8 mouse cellular contexts compared by ENCODE assay signal in the genomic region with DNA sequence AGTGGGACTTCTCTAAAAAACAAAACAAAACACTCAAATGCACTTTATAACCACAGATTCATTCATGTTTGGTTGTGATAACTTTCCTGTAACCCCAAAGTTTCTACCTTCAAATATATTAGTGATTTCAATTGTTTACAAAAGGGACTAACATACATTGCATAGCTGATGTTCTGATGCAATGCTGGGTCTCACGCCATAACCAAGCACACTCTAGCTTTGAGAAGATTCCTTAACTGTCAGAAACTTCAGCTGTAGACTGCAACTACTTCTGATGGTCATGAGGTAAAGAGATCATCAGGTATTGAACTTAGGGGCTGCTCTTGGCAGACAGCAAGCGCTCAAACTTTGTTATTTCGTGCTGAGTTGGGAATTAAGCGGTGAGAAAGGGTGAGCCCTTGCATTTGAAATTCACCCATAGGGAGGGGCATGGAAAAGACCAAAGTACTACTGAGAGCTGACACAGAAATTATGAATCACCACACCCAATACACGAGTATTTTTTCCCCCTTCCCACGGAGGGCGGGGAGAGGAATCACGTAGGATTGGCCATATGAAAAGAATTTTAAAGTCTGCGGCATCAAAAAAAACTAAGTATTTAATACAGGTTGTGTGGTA. TPM values are rescaled to one million over a fixed set of nuclear protein-coding genes. Genes with fewer than 3 reads are reported as not detected.
A peak's percentile ranks its signal among the peaks of the same experiment; 100 is the strongest.
DNase-seq lines count a peak whose midpoint lies in the region; ATAC-seq lines count a peak whose summit lies in the region.

No protein-coding gene starts in this region.

- no peak for ATAC-seq in forebrain, embryonic 16.5 days
- no peak for ATAC-seq in liver, embryonic 15.5 days (ENCODE audit: insufficient read depth)
- ATAC-seq in CD4-positive, CD25-positive, alpha-beta regulatory T cell, adult 4 months, result no peak

- 18% methylated on average over 9 of the region's 9 CpGs for WGBS in forebrain, embryonic 16.5 days
- WGBS in liver, embryonic 15.5 days (ENCODE audit: insufficient replicate concordance), result 13% methylated on average over 9 of the region's 9 CpGs

- H3K9me3 ChIP-seq in forebrain, embryonic 16.5 days (ENCODE audit: control insufficient read depth, low read length), result no peaks in the 10 kb centered on the region
- H3K9me3 ChIP-seq in liver, embryonic 15.5 days (replicated peaks), result no peaks in the 10 kb centered on the region

- H3K4me1 ChIP-seq in forebrain, embryonic 16.5 days (replicated peaks; ENCODE audit: control insufficient read depth, insufficient read depth, low read length), result peaks cover 9% of the 10 kb centered on the region
- H3K4me1 ChIP-seq in liver, embryonic 15.5 days (replicated peaks), result peaks cover 53% of the 10 kb centered on the region

- H3K9ac ChIP-seq in forebrain, embryonic 16.5 days (replicated peaks; ENCODE audit: low read depth, low read length), result peak overlapping the region; percentile 94
- H3K9ac ChIP-seq in liver, embryonic 15.5 days, result peak overlapping the region; percentile 96

- peak overlapping the region; percentile 66 for H3K4me2 ChIP-seq in forebrain, embryonic 16.5 days (ENCODE audit: low read length)
- H3K4me2 ChIP-seq in liver, embryonic 15.5 days, result peak overlapping the region; percentile 79

- no peak overlapping the region for H3K27ac ChIP-seq in forebrain, embryonic 16.5 days (ENCODE audit: low read length)
- H3K27ac ChIP-seq in liver, embryonic 15.5 days (replicated peaks), result peak overlapping the region; percentile 87

- peak; percentile 16 for DNase-seq in embryo, embryonic 10.5 days (ENCODE audit: low spot score)
- DNase-seq in embryo, embryonic 10 days (ENCODE audit: low spot score), result no peak
- peak; percentile 63 for DNase-seq in A20 (ENCODE audit: low read depth, low spot score)
- no peak for DNase-seq in frontal cortex, postnatal 10 days (ENCODE audit: low spot score in 2 of 2)
- no peak for DNase-seq in urinary bladder, postnatal 36 days (ENCODE audit: low spot score in 2 of 2)

- H3K36me3 ChIP-seq in forebrain, embryonic 16.5 days (ENCODE audit: control insufficient read depth, insufficient read depth), result no peaks in the 10 kb centered on the region
- 0 out of 2 replicates have a peak, but pooled peaks cover 17% of the 10 kb centered on the region for H3K36me3 ChIP-seq in liver, embryonic 15.5 days (replicated peaks)

- H3K27me3 ChIP-seq in forebrain, embryonic 16.5 days (replicated peaks; ENCODE audit: control insufficient read depth, insufficient read depth, low read length), result no peaks in the 10 kb centered on the region
- no peaks in the 10 kb centered on the region for H3K27me3 ChIP-seq in liver, embryonic 15.5 days

- H3K4me3 ChIP-seq in forebrain, embryonic 16.5 days (replicated peaks; ENCODE audit: low read length), result peak overlapping the region; percentile 71
- H3K4me3 ChIP-seq in liver, embryonic 15.5 days (replicated peaks), result peak overlapping the region; percentile 94

RNA-seq across cellular contexts. Expression of a gene that starts 1.1 kb away (rescaled TPM):
- polyA plus RNA-seq in forebrain, embryonic 16.5 days (2015; fragmentation: Nextera tagmentation; extraction: Ambion mirVana), result 99.9 and 101 TPM in 2 replicates
- 23.4 and 26.0 TPM in 2 replicates for polyA plus RNA-seq in liver, embryonic 15.5 days (2015; fragmentation: Nextera tagmentation; extraction: Ambion mirVana)
- polyA plus RNA-seq in CD4-positive, CD25-positive, alpha-beta regulatory T cell, adult 4 months (2017; shearing (Covaris generic)), result 10 to 100 TPM; 43.0 TPM

RNA-seq across cellular contexts. Expression of a gene that starts 6.1 kb away (rescaled TPM):
- 116 and 130 TPM in 2 replicates for polyA plus RNA-seq in forebrain, embryonic 16.5 days (2015; fragmentation: Nextera tagmentation; extraction: Ambion mirVana)
- 33.5 and 34.6 TPM in 2 replicates for polyA plus RNA-seq in liver, embryonic 15.5 days (2015; fragmentation: Nextera tagmentation; extraction: Ambion mirVana)
- polyA plus RNA-seq in CD4-positive, CD25-positive, alpha-beta regulatory T cell, adult 4 months (2017; shearing (Covaris generic)), result 100 to 1,000 TPM; 189 to 278 TPM

RNA-seq across cellular contexts. Expression of a gene that starts 25.4 kb away (rescaled TPM):
- 35.0 and 43.2 TPM in 2 replicates for polyA plus RNA-seq in forebrain, embryonic 16.5 days (2015; fragmentation: Nextera tagmentation; extraction: Ambion mirVana)
- polyA plus RNA-seq in liver, embryonic 15.5 days (2015; fragmentation: Nextera tagmentation; extraction: Ambion mirVana), result 12.5 and 13.2 TPM in 2 replicates
- polyA plus RNA-seq in CD4-positive, CD25-positive, alpha-beta regulatory T cell, adult 4 months (2017; shearing (Covaris generic)), result 10 to 100 TPM; 41.0 to 50.8 TPM

RNA-seq across cellular contexts. Expression of a gene that starts 48.2 kb away (rescaled TPM):
- not detected in 2 replicates for polyA plus RNA-seq in forebrain, embryonic 16.5 days (2015; fragmentation: Nextera tagmentation; extraction: Ambion mirVana)
- polyA plus RNA-seq in liver, embryonic 15.5 days (2015; fragmentation: Nextera tagmentation; extraction: Ambion mirVana), result 0.26 and 0.47 TPM in 2 replicates
- under 1 TPM in 1 of 2 experiments, not detected in 1; 0.24 TPM for polyA plus RNA-seq in CD4-positive, CD25-positive, alpha-beta regulatory T cell, adult 4 months (2017; shearing (Covaris generic))

RNA-seq across cellular contexts. Expression of a gene that starts 55.4 kb away (rescaled TPM):
- 9.3 and 12.2 TPM in 2 replicates for polyA plus RNA-seq in forebrain, embryonic 16.5 days (2015; fragmentation: Nextera tagmentation; extraction: Ambion mirVana)
- polyA plus RNA-seq in liver, embryonic 15.5 days (2015; fragmentation: Nextera tagmentation; extraction: Ambion mirVana), result 1.8 and 2.5 TPM in 2 replicates
- 10 to 100 TPM in 1 of 2 experiments, 1 to 10 TPM in 1; 8.1 to 13.9 TPM for polyA plus RNA-seq in CD4-positive, CD25-positive, alpha-beta regulatory T cell, adult 4 months (2017; shearing (Covaris generic))

Comparison
In these comparisons a context has a peak if more than half of its experiments do, and no peak if none do; other contexts are left out.
1. DNase-seq: peak in embryo, embryonic 10.5 days (single experiment) and A20 (single experiment); none in embryo, embryonic 10 days (single experiment), frontal cortex, postnatal 10 days (0 of 2) and urinary bladder, postnatal 36 days (0 of 2).